Mouse (Mus musculus) embryonic stem cell, embryonic (primary cell): ENCODE measurements around the gene Rbx1.

Experiments
- CTCF ChIA-PET, 4 experiments: fragments of 300-600 bp in 2 of 4; fragments of 350-600 bp in 2 of 4; sonication (Branson Sonifier 250); formaldehyde crosslinking; loops; one replicate each; lab custom pipeline; 2022; ENCODE audit warnings: inconsistent platforms in 2 of 4; lab: Charles Lee
- POLR2A ChIA-PET, 4 experiments: fragments of 300-600 bp in 2 of 4; fragments of 350-600 bp in 2 of 4; sonication (Branson Sonifier 250); formaldehyde crosslinking; loops; one replicate each; lab custom pipeline; 2022; ENCODE audit warnings: antibody characterized with exemption in 4 of 4, inconsistent platforms in 1 of 4; lab: Charles Lee

Gene Rbx1

DNA sequence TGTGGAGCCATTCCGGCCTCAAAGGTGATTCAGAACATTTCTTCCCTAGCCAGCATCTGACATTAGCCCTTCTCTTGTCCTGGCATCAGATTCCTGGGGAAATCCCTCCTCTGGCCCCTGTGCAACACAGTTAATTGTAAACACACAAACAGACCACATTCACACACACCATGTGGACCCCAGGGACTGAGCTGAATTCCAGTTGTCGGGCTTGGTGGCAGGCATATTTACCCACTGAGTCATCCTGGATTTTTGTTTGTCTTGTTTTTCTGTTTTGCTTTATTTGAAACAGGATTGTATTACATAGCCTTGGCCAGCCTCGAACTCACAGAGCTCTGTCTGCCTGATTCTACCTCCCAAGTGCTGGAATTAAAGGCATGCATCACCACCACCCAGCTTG is 49.1 kb downstream of the Rbx1 start:
- POLR2A ChIA-PET: interaction anchor here in 3 of 4 experiments (0.6 to 7.6 kb wide), 23 partner anchors 8 to 256 kb away, joined by 3 to 136 read pairs (median 5); partner anchors contain the start of genes Ep300 (in 3 of the 3) and Rbx1 (in 3 of the 3)
- CTCF ChIA-PET: interaction anchor here in 1 of 4 experiments (0.9 to 1.9 kb wide), 3 partner anchors 9 to 63 kb away, joined by 3 to 5 read pairs (median 3); no protein-coding TSS in a partner anchor

DNA sequence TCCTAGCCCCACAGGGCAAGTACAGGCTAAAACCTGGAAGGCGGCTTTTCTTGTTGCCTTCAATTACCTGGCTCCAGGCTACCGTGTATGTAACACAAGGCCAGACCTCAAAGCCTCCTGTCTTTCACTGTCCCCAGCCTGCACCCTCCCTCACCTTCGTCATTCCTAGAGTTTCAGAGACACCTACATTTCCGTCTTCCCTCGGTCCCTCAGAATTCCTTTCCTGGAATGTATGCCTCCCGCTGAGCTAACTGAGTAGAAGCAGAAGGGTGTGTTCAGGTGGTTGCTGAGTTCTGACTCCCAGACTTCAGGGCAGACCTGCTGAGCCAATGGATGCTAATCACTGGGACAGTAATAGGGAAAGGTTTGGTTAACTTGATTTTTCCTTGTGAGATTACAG is 51.9 kb downstream of the Rbx1 start:
- CTCF ChIA-PET: interaction anchor here in 3 of 4 experiments (0.5 to 1.0 kb wide), 5 partner anchors 10 to 443 kb away, joined by 3 to 8 read pairs (median 3); no protein-coding TSS in a partner anchor
- POLR2A ChIA-PET: interaction anchor here in 3 of 4 experiments (0.6 to 2.9 kb wide), 41 partner anchors 8 to 658 kb away, joined by 3 to 36 read pairs (median 5); partner anchors contain the start of genes Ep300 (in 3 of the 3) and Rbx1 (in 2 of the 3)

DNA sequence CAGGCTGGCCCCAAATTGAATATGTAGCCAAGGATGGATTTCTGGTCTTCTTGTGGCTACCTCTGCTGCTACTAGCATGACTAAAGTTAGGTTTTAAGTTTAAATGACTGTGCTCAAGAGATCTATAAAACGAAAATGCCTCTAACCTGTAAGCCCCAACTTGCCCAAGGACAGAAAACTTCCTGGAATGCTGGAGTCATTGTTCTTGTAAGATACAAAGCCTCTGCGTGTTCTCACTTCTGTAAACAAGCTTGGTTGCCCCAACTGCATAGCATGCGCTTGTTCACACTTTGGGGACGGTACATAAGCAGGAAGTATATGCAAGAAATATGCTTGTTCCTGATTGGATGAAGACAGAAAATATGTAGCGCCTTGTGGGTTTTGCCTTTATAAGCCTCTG is 52.7 kb downstream of the Rbx1 start:
- ChIA-PET CTCF (interaction anchor here in 2 of 4 experiments (0.6 to 0.8 kb wide), 2 partner anchors 44 to 85 kb away, joined by 3 read pairs; no protein-coding TSS in a partner anchor), POLR2A (interaction anchor here in 3 of 4 experiments (0.6 to 2.9 kb wide), 34 partner anchors 7 to 341 kb away, joined by 3 to 36 read pairs (median 6); partner anchors contain the start of genes Ep300 (in 3 of the 3) and Rbx1 (in 2 of the 3))

DNA sequence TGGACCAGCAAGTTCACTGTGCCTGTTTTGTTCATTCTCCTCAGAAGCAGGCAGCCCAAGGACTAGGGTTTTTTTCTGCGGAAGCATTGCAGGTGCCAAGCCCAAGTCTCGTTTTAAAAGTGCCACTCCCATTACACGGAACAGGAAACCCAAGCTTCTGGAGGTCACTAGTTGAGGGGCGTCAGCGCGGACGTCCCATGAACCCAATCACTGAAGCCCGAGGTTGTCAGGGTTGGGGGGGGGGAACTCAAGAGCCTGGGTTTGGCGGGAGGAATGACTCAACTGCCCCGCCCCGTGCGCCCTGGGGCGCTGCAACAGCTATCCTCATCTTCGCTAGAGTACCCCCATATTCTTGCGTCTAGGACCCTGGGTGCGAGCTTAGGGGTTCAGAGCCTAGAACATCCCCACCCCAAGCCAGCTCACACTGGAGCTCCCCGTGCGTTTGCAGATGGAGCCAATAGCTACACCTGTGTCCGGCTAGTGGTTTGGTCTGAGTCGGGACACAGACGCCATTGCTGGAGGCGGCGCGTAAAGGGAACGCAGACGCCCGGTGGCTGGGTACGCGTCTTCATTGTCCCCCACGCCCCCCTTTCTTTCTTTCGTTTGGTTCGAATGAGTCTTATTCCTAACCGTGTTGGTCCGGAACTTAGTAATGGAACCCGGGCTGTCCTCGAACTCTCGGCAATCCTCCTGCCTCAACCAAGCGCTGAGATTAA is 56.1 kb downstream of the Rbx1 start:
- ChIA-PET CTCF (interaction anchor here (0.6 to 1.9 kb wide), 7 partner anchors 8 to 220 kb away, joined by 3 to 10 read pairs (median 4); no protein-coding TSS in a partner anchor), POLR2A (interaction anchor here (0.5 to 3.9 kb wide), 83 partner anchors 8 to 707 kb away, joined by 3 to 145 read pairs (median 6); partner anchors contain the start of genes Ep300 (in 3 of the 4), L3mbtl2 (in 2 of the 4), Rbx1 (in 2 of the 4) and St13 (in 2 of the 4))

DNA sequence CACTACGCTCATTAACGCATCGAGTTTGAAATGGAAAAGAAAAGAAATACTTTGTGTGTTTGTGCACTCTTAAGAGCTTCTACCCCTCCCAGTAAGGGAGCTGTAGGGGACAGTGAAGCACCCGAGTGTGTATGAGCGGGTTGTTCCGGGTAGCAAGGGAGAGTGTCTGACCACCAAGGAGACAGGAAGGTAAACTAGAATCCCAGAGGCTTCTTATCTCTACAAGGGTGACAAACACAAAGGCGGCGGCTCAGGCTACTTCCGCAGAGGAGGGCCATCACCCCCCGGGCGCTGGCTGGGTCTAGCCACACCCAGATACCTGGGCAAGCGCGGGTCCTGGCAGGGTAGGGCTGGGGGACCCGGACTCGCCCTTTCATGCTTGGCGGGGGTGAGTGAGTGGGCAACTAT is 56.7 kb downstream of the Rbx1 start:
- CTCF ChIA-PET: interaction anchor here (0.6 to 1.9 kb wide), 9 partner anchors 8 to 220 kb away, joined by 3 to 10 read pairs (median 4); partner anchors contain the start of gene Ep300 (in 1 of the 4)
- POLR2A ChIA-PET: interaction anchor here (0.6 to 3.9 kb wide), 90 partner anchors 9 to 624 kb away, joined by 3 to 145 read pairs (median 6); partner anchors contain the start of genes Ep300 (in 3 of the 4), Rbx1 (in 3 of the 4), St13 (in 3 of the 4) and L3mbtl2 (in 2 of the 4)

DNA sequence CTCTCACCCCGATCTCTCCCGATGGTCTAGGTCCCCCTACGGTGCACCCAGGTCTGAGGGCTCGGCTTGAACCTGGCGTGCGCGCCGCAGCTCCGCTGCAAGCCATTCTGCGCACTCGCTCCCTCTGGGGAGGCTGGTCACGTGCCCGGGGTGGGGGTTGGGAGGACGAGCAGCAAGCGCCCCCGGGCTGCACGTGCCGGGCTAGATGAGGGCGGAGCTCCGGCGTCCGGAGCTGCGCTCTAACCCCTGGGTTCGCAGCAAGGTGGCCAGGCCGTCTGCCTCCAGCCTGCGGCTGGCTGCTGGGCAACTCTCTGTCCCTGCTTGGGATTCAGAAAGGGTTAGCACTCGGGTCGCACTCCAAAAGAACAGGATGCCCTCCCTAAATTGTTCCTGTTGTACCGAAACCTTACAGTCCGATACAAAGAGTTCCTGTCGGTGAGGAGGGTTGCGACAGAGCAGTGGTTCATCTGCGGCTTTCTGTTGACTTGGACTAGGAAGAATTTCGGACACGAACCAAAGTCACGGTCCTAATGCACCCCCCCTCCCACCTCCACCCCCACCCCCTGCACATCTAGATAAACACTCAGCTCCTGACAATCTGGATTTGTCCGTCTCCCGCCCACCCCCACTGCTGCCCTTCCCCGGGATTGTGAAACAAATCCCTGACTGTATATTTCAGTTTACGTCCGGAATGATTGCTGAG is 57.2 kb downstream of the Rbx1 start:
- POLR2A ChIA-PET: interaction anchor here (0.6 to 3.9 kb wide), 99 partner anchors 9 to 1579 kb away, joined by 3 to 145 read pairs (median 5); partner anchors contain the start of genes Ep300 (in 3 of the 4), Rbx1 (in 3 of the 4), St13 (in 3 of the 4) and L3mbtl2 (in 2 of the 4)
- CTCF ChIA-PET: interaction anchor here in 3 of 4 experiments (0.6 to 1.9 kb wide), 9 partner anchors 9 to 219 kb away, joined by 3 to 10 read pairs (median 4); partner anchors contain the start of gene Ep300 (in 1 of the 3)

DNA sequence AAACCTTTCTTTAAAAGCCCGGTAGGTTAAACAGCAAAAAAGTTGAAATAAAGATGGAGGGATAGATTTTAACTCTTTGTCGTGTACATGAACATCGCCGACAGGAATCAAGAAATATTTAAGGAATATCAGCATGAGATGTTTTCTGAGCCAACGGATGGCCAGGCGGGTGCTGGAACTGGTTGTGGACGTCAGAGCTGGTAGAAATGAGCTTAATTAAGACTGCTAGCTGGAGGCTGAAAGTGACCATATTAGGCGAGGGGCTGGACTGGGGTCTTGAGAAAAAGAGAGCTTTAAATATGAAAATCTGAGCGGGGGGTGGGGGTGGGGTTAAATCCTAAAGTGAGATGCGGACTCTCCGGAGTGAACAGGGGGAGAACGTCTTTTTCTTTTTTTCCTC is 57.8 kb downstream of the Rbx1 start:
- CTCF ChIA-PET: interaction anchor here in 1 of 4 experiments (0.6 kb wide), 1 partner anchor 36 kb away, joined by 5 read pairs; no protein-coding TSS in a partner anchor
- POLR2A ChIA-PET: interaction anchor here (0.6 to 3.9 kb wide), 54 partner anchors 9 to 1580 kb away, joined by 3 to 145 read pairs (median 8); partner anchors contain the start of genes Ep300 (in 3 of the 4), Rbx1 (in 2 of the 4), L3mbtl2 (in 1 of the 4) and Rangap1 (in 1 of the 4)
